26 mouse cellular contexts compared by ENCODE assay signal in genomic region chr14:48266710-48267109, GRCm38 (mm10).
A peak's percentile ranks its signal among the peaks of the same experiment; 100 is the strongest.
DNase-seq lines count a peak whose midpoint lies in the region; TF ChIP-seq lines count a peak whose summit lies in the region.
"Had no signal": no experiment of that assay in that cellular context is flagged by ENCODE, and none has a peak within 500 bp of the region (broad histone marks: within the 10 kb centered on the region; RNA-seq: fewer than 3 reads in every experiment).

No protein-coding gene starts in this region.

- no peaks in the 10 kb centered on the region for H3K79me3 ChIP-seq in C2C12 (ENCODE audit: low read depth)

- no peak overlapping the region for H3K4me3 ChIP-seq in C2C12 (ENCODE audit: insufficient read depth, poor library complexity, severe bottlenecking)
- H3K4me3 ChIP-seq in thymus, adult 2 months (ENCODE audit: control insufficient read depth, insufficient read depth, low read length), result no peak overlapping the region
- H3K4me3 ChIP-seq: forebrain, embryonic 10.5 days; forebrain, embryonic 13.5 days; gastrocnemius, adult 2 months; heart, embryonic 12.5 days; heart, embryonic 15.5 days; hindbrain, embryonic 10.5 days; hindbrain, embryonic 13.5 days had no signal

- H3ac ChIP-seq in C2C12 (ENCODE audit: control insufficient read depth, insufficient read length, low read depth), result no peak overlapping the region

- H3K27ac ChIP-seq in thymus, adult 2 months (ENCODE audit: control insufficient read depth, insufficient read depth, low read length), result no peak overlapping the region
- H3K27ac ChIP-seq: forebrain, embryonic 10.5 days; forebrain, embryonic 13.5 days; gastrocnemius, adult 2 months; heart, embryonic 15.5 days; hindbrain, embryonic 10.5 days; hindbrain, embryonic 13.5 days had no signal

- H3K4me1 ChIP-seq in thymus, adult 2 months (replicated peaks; ENCODE audit: control insufficient read depth, insufficient read depth, low read length), result peaks cover 16% of the 10 kb centered on the region
- H3K4me1 ChIP-seq: forebrain, embryonic 10.5 days; forebrain, embryonic 13.5 days; heart, embryonic 12.5 days; heart, embryonic 15.5 days; hindbrain, embryonic 10.5 days; hindbrain, embryonic 13.5 days had no signal

- H3K36me3 ChIP-seq in C2C12 (ENCODE audit: control insufficient read depth, insufficient read depth), result no peaks in the 10 kb centered on the region
- H3K36me3 ChIP-seq in thymus, adult 2 months (ENCODE audit: control insufficient read depth, insufficient read depth, low read length), result no peaks in the 10 kb centered on the region
- H3K36me3 ChIP-seq: forebrain, embryonic 10.5 days; G1E; heart, embryonic 12.5 days; heart, embryonic 15.5 days; hindbrain, embryonic 10.5 days; hindbrain, embryonic 13.5 days had no signal

- 45% methylated on average over 6 of the region's 6 CpGs for WGBS in thymus, adult 2 months

- no peak for TF ChIP-seq CTCF in C2C12 (IDR thresholded peaks at IDR 0.05; ENCODE audit: control insufficient read depth, insufficient read depth, insufficient read length)
- TF ChIP-seq CTCF in thymus, adult 2 months (IDR thresholded peaks at IDR 0.05; ENCODE audit: borderline replicate concordance, control insufficient read depth, extremely low read depth, insufficient read depth, low read length, poor library complexity), result no peak

- TF ChIP-seq POLR2A in thymus, adult 2 months (IDR thresholded peaks at IDR 0.05; ENCODE audit: control insufficient read depth, extremely low read depth, insufficient read depth, low read length, poor library complexity), result no peak

- H3K27me3 ChIP-seq in C2C12 (ENCODE audit: control insufficient read depth, insufficient read depth, insufficient read length), result no peaks in the 10 kb centered on the region
- H3K27me3 ChIP-seq in thymus, adult 2 months (ENCODE audit: control insufficient read depth, insufficient read depth, low read length), result no peaks in the 10 kb centered on the region
- H3K27me3 ChIP-seq: CH12.LX; forebrain, embryonic 13.5 days; hindbrain, embryonic 13.5 days; Patski had no signal

- peak; percentile 39 for DNase-seq in thymus, adult 2 months
- DNase-seq in thymus, postnatal 25 days, result peak; percentile 50
- DNase-seq in c-Kit-positive CD71-positive TER-119-positive erythroid progenitor cells, embryonic 14.5 days (ENCODE audit: low spot score), result no peak
- DNase-seq in adrenal gland, postnatal 25 days, result no peak
- no peak for DNase-seq in embryo, embryonic 11 days
- DNase-seq: adrenal gland, postnatal 10 days; cerebellum, adult 11-12 months; cerebellum, adult 8-10 months; cerebellum, postnatal 10 days; cerebellum, postnatal 36 days; forebrain, postnatal 0 days; gastrocnemius, adult 2 months; gastrocnemius, postnatal 14 days; heart, adult 18-20 months; heart, postnatal 10 days; heart, postnatal 36 days had no signal

- H3K79me2 ChIP-seq in C2C12 (ENCODE audit: control insufficient read depth, insufficient read depth), result no peaks in the 10 kb centered on the region

TF ChIP-seq in C2C12, 6 proteins besides CTCF, POLR2A, EP300 and RAD21:
- TF ChIP-seq MYOD1 (IDR thresholded peaks at IDR 0.05; ENCODE audit: control insufficient read depth, insufficient read length, low read depth), result peak; percentile 12
- TF ChIP-seq CEBPB (IDR thresholded peaks at IDR 0.05; ENCODE audit: low read depth), result no peak

Comparison
In these comparisons a context has a peak if more than half of its experiments do, and no peak if none do; other contexts are left out.
1. DNase-seq: peak in thymus, adult 2 months (single experiment) and thymus, postnatal 25 days (single experiment); none in c-Kit-positive CD71-positive TER-119-positive erythroid progenitor cells, embryonic 14.5 days (single experiment), adrenal gland, postnatal 25 days (single experiment) and embryo, embryonic 11 days (single experiment).